18 mouse cellular contexts compared by ENCODE assay signal in genomic region chr13:20138466-20138865, GRCm38 (mm10). TPM values are rescaled to one million over a fixed set of nuclear protein-coding genes. Genes with fewer than 3 reads are reported as not detected.
DNase-seq lines count a peak whose midpoint lies in the region; ATAC-seq and TF ChIP-seq lines count a peak whose summit lies in the region.
"Had no signal": no experiment of that assay in that cellular context is flagged by ENCODE, and none has a peak within 500 bp of the region (broad histone marks: within the 10 kb centered on the region; RNA-seq: fewer than 3 reads in every experiment).

No protein-coding gene starts in this region.

- no peak for TF ChIP-seq CTCF in kidney, postnatal 0 days (IDR thresholded peaks at IDR 0.05; ENCODE audit: low read depth)
- no peak for TF ChIP-seq CTCF in stomach, postnatal 0 days (IDR thresholded peaks at IDR 0.05; ENCODE audit: low read depth)
- TF ChIP-seq CTCF in layer of hippocampus, adult 2 months (conservative IDR thresholded peaks at IDR 0.05): no peak

- no peaks in the 10 kb centered on the region for H3K27me3 ChIP-seq in kidney, postnatal 0 days (ENCODE audit: insufficient read depth, low read length)
- H3K27me3 ChIP-seq in stomach, embryonic 15.5 days (replicated peaks): no peaks in the 10 kb centered on the region
- no peaks in the 10 kb centered on the region for H3K27me3 ChIP-seq in stomach, postnatal 0 days (ENCODE audit: control insufficient read depth, insufficient read depth, low read length)
- H3K27me3 ChIP-seq in liver, embryonic 12.5 days (replicated peaks): peaks cover 34% of the 10 kb centered on the region; the same call in 1 of the 2 replicates
- 0 out of 2 replicates have a peak, but pooled peaks cover 3% of the 10 kb centered on the region for H3K27me3 ChIP-seq in forebrain, embryonic 16.5 days (replicated peaks; ENCODE audit: control insufficient read depth, insufficient read depth, low read length)
- H3K27me3 ChIP-seq: heart, embryonic 15.5 days; hindbrain, embryonic 13.5 days; neural tube, embryonic 15.5 days had no signal

- no peaks in the 10 kb centered on the region for H3K9me3 ChIP-seq in kidney, postnatal 0 days (replicated peaks; ENCODE audit: low read length)
- H3K9me3 ChIP-seq in stomach, embryonic 15.5 days: no peaks in the 10 kb centered on the region
- H3K9me3 ChIP-seq in stomach, postnatal 0 days (ENCODE audit: control insufficient read depth, low read length): no peaks in the 10 kb centered on the region
- H3K9me3 ChIP-seq in liver, embryonic 12.5 days (replicated peaks): no peaks in the 10 kb centered on the region
- H3K9me3 ChIP-seq in forebrain, embryonic 16.5 days (ENCODE audit: control insufficient read depth, low read length): no peaks in the 10 kb centered on the region
- H3K9me3 ChIP-seq: forebrain, embryonic 12.5 days; heart, embryonic 15.5 days; hindbrain, embryonic 13.5 days; midbrain, embryonic 10.5 days; neural tube, embryonic 15.5 days had no signal

- H3K36me3 ChIP-seq in kidney, postnatal 0 days (ENCODE audit: insufficient read depth, low read length): no peaks in the 10 kb centered on the region
- no peaks in the 10 kb centered on the region for H3K36me3 ChIP-seq in stomach, embryonic 15.5 days
- H3K36me3 ChIP-seq in stomach, postnatal 0 days (ENCODE audit: control insufficient read depth, insufficient read depth, low read length): no peaks in the 10 kb centered on the region
- no peaks in the 10 kb centered on the region for H3K36me3 ChIP-seq in liver, embryonic 12.5 days
- no peaks in the 10 kb centered on the region for H3K36me3 ChIP-seq in forebrain, embryonic 16.5 days (ENCODE audit: control insufficient read depth, insufficient read depth)
- H3K36me3 ChIP-seq: forebrain, embryonic 12.5 days; heart, embryonic 15.5 days; hindbrain, embryonic 13.5 days; midbrain, embryonic 10.5 days; neural tube, embryonic 15.5 days had no signal

- no peak overlapping the region for H3K9ac ChIP-seq in kidney, postnatal 0 days (ENCODE audit: low read depth, low read length)
- H3K9ac ChIP-seq in stomach, embryonic 15.5 days: no peak overlapping the region
- H3K9ac ChIP-seq in stomach, postnatal 0 days (ENCODE audit: low read length): no peak overlapping the region
- H3K9ac ChIP-seq in liver, embryonic 12.5 days: no peak overlapping the region
- no peak overlapping the region for H3K9ac ChIP-seq in forebrain, embryonic 16.5 days (replicated peaks; ENCODE audit: low read depth, low read length)
- H3K9ac ChIP-seq: forebrain, embryonic 12.5 days; heart, embryonic 15.5 days; neural tube, embryonic 15.5 days had no signal

- H3K4me2 ChIP-seq in kidney, postnatal 0 days (ENCODE audit: low read length): no peak overlapping the region
- no peak overlapping the region for H3K4me2 ChIP-seq in stomach, embryonic 15.5 days
- H3K4me2 ChIP-seq in stomach, postnatal 0 days (replicated peaks; ENCODE audit: low read depth): no peak overlapping the region
- H3K4me2 ChIP-seq in liver, embryonic 12.5 days: no peak overlapping the region
- H3K4me2 ChIP-seq in forebrain, embryonic 16.5 days (ENCODE audit: low read length): no peak overlapping the region
- H3K4me2 ChIP-seq: forebrain, embryonic 12.5 days; heart, embryonic 15.5 days; hindbrain, embryonic 13.5 days; neural tube, embryonic 15.5 days had no signal

- H3K27ac ChIP-seq in kidney, postnatal 0 days: no peak overlapping the region
- H3K27ac ChIP-seq in stomach, embryonic 15.5 days: no peak overlapping the region
- no peak overlapping the region for H3K27ac ChIP-seq in stomach, postnatal 0 days (replicated peaks)
- no peak overlapping the region for H3K27ac ChIP-seq in liver, embryonic 12.5 days
- no peak overlapping the region for H3K27ac ChIP-seq in forebrain, embryonic 16.5 days (ENCODE audit: low read length)
- no peak overlapping the region for H3K27ac ChIP-seq in layer of hippocampus, adult 2 months
- H3K27ac ChIP-seq: forebrain, embryonic 12.5 days; heart, embryonic 15.5 days; hindbrain, embryonic 13.5 days; midbrain, embryonic 10.5 days; neural tube, embryonic 15.5 days had no signal

- DNase-seq in kidney, postnatal 0 days (ENCODE audit: low spot score): peak; percentile 32
- DNase-seq in kidney, postnatal 36 days: no peak
- no peak for DNase-seq in stomach, postnatal 0 days (ENCODE audit: low spot score)
- no peak for DNase-seq in layer of hippocampus, adult 2 months (ENCODE audit: low spot score in 2 of 2)
- DNase-seq: adrenal gland, adult 2 months; cerebellum, adult 11 months; heart, adult 11 months; kidney, adult 11 months; layer of hippocampus, postnatal 36 days had no signal

- no peak for TF ChIP-seq EP300 in stomach, postnatal 0 days (optimal IDR thresholded peaks at IDR 0.05)

- no peak overlapping the region for H3K4me3 ChIP-seq in kidney, postnatal 0 days (replicated peaks; ENCODE audit: low read depth, low read length)
- H3K4me3 ChIP-seq in stomach, embryonic 15.5 days (replicated peaks): no peak overlapping the region
- no peak overlapping the region for H3K4me3 ChIP-seq in stomach, postnatal 0 days (ENCODE audit: low read depth, low read length)
- no peak overlapping the region for H3K4me3 ChIP-seq in liver, embryonic 12.5 days
- no peak overlapping the region for H3K4me3 ChIP-seq in forebrain, embryonic 16.5 days (replicated peaks; ENCODE audit: low read length)
- no peak overlapping the region for H3K4me3 ChIP-seq in layer of hippocampus, adult 2 months
- H3K4me3 ChIP-seq: forebrain, embryonic 12.5 days; heart, embryonic 15.5 days; hindbrain, embryonic 13.5 days; midbrain, embryonic 10.5 days; neural tube, embryonic 15.5 days had no signal

- ATAC-seq in kidney, postnatal 0 days (replicated peaks; ENCODE audit: low FRiP score, low read depth): no peak
- ATAC-seq in stomach, embryonic 15.5 days (ENCODE audit: insufficient read depth, low FRiP score, low read depth): peak; percentile 61; the same call in 1 of the 2 replicates
- no peak for ATAC-seq in stomach, postnatal 0 days (ENCODE audit: low FRiP score, low TSS enrichment)
- peak; percentile 87 for ATAC-seq in liver, embryonic 12.5 days
- ATAC-seq in forebrain, embryonic 16.5 days: no peak
- ATAC-seq: CD4-positive, CD25-positive, alpha-beta regulatory T cell, adult 4 months had no signal

- peaks cover 3% of the 10 kb centered on the region; the same call in 1 of the 2 replicates for H3K4me1 ChIP-seq in kidney, postnatal 0 days (replicated peaks; ENCODE audit: insufficient read depth, low read length)
- H3K4me1 ChIP-seq in stomach, embryonic 15.5 days: 0 out of 2 replicates have a peak, but pooled peaks cover 6% of the 10 kb centered on the region
- H3K4me1 ChIP-seq in stomach, postnatal 0 days (replicated peaks; ENCODE audit: control insufficient read depth, insufficient read depth): 0 out of 2 replicates have a peak, but pooled peaks cover 2% of the 10 kb centered on the region
- H3K4me1 ChIP-seq in liver, embryonic 12.5 days: peaks cover 34% of the 10 kb centered on the region
- H3K4me1 ChIP-seq in forebrain, embryonic 16.5 days (replicated peaks; ENCODE audit: control insufficient read depth, insufficient read depth, low read length): peaks cover 7% of the 10 kb centered on the region

- 35% methylated on average over 3 of the region's 3 CpGs for WGBS in kidney, postnatal 0 days
- 27% methylated on average over 3 of the region's 3 CpGs for WGBS in stomach, embryonic 15.5 days
- 34% methylated on average over 3 of the region's 3 CpGs for WGBS in stomach, postnatal 0 days
- 2% methylated on average over 3 of the region's 3 CpGs for WGBS in liver, embryonic 12.5 days (ENCODE audit: insufficient replicate concordance)
- 52% methylated on average over 3 of the region's 3 CpGs for WGBS in forebrain, embryonic 16.5 days

RNA-seq across cellular contexts. Expression of gene Elmo1, which starts 48.1 kb away (rescaled TPM):
- polyA plus RNA-seq in kidney, postnatal 0 days (2015; fragmentation: Nextera tagmentation; extraction: Ambion mirVana): 5.1 and 6.0 TPM in 2 replicates
- 9.9 and 11.2 TPM in 2 replicates for polyA plus RNA-seq in stomach, embryonic 15.5 days (2015; fragmentation: Nextera tagmentation; extraction: Ambion mirVana)
- 4.9 and 5.0 TPM in 2 replicates for polyA plus RNA-seq in stomach, postnatal 0 days (2015; fragmentation: Nextera tagmentation; extraction: Ambion mirVana)
- polyA plus RNA-seq in liver, embryonic 12.5 days (2016; fragmentation: Nextera tagmentation; extraction: Ambion mirVana): 6.2 and 6.7 TPM in 2 replicates
- 37.6 and 42.4 TPM in 2 replicates for polyA plus RNA-seq in forebrain, embryonic 16.5 days (2015; fragmentation: Nextera tagmentation; extraction: Ambion mirVana)
- 10 to 100 TPM; 27.4 to 27.9 TPM for total RNA-seq in layer of hippocampus, adult 2 months (2021)

Comparison
In these comparisons a context has a peak if more than half of its experiments do, and no peak if none do; other contexts are left out.
1. ATAC-seq: peak in stomach, embryonic 15.5 days (single experiment) and liver, embryonic 12.5 days (single experiment); none in kidney, postnatal 0 days (single experiment), stomach, postnatal 0 days (single experiment) and forebrain, embryonic 16.5 days (single experiment).